Mouse (Mus musculus) spleen, adult 2 months (tissue): ENCODE results near the gene Lrrc9. TPM values are rescaled to one million over a fixed set of nuclear protein-coding genes. Genes with fewer than 3 reads are reported as not detected.

Experiments
- DNase-seq, 2 experiments: peaks; one replicate each; pipeline versions ENCODE4 v3.0.0 to v3.0.0-alpha.2; 2012 to 2021; ENCODE audit warnings: low spot score in 2 of 2, low read depth in 1 of 2
- H3K27ac ChIP-seq: fragments of 200-500 bp; 2 replicates; pipeline ENCODE4 v1.5.1; 2012; ENCODE audit warnings: low read length, inconsistent platforms; ENCODE audit not compliant: insufficient read depth
- H3K27me3 ChIP-seq: fragments of 200-500 bp; 2 replicates; pipeline ENCODE4 v1.6.1; 2012; ENCODE audit warnings: mild to moderate bottlenecking, moderate library complexity, low read length, inconsistent platforms; ENCODE audit not compliant: control insufficient read depth, insufficient read depth
- H3K36me3 ChIP-seq: fragments of 200-500 bp; 2 replicates; pipeline ENCODE4 v1.6.1; 2012; ENCODE audit warnings: mild to moderate bottlenecking, low read length, inconsistent platforms; ENCODE audit not compliant: control insufficient read depth, insufficient read depth
- H3K4me1 ChIP-seq: fragments of 200-500 bp; 2 replicates; pipeline ENCODE4 v1.6.1; 2011; ENCODE audit warnings: inconsistent platforms; ENCODE audit not compliant: control insufficient read depth, insufficient read depth, insufficient read length
- H3K4me3 ChIP-seq: fragments of 200-500 bp; 2 replicates; pipeline ENCODE4 v1.5.1; 2011; ENCODE audit warnings: mild to moderate bottlenecking, inconsistent platforms; ENCODE audit not compliant: insufficient read depth, insufficient read length; ENCODE audit errors: extremely low read depth
- CTCF ChIP-seq: fragments of 200-500 bp; IDR thresholded peaks from 2 replicates; pipeline ENCODE4 v1.5.1; 2011; ENCODE audit warnings: mild to moderate bottlenecking, inconsistent platforms; ENCODE audit not compliant: insufficient read depth, insufficient read length, insufficient replicate concordance; ENCODE audit errors: extremely low read depth
- POLR2A ChIP-seq: fragments of 200-500 bp; IDR thresholded peaks from 2 replicates; pipeline ENCODE4 v1.6.1; 2011; ENCODE audit warnings: low read depth, low read length, inconsistent platforms
- WGBS: fragments of 180-500 bp; shearing (Covaris S2); methylation state at CpG from one replicate; pipeline ENCODE4 v1.1.7; 2018; 5-methylcytosine and 5-hydroxymethylcytosine counted together
- polyA plus RNA-seq: library from polyadenylated mRNA; depleted of rRNA; stranded (reverse); fragments of >200 nt; gene quantifications from 2 replicates; pipeline ENCODE4 v1.2.3, GENCODE M21; 2012

Lrrc9 gene
- polyA plus RNA-seq, 1 experiment: not detected

GRCm38 (mm10) chr12:72417762-72418161, 23.9 kb upstream of the Lrrc9 start:
- no peaks in the 10 kb centered on the region for H3K36me3 ChIP-seq
- TF ChIP-seq POLR2A (no peak), CTCF (peak; percentile 21; the same call in 1 of the 2 replicates)
- no peak for DNase-seq
- no peak overlapping the region for H3K27ac ChIP-seq
- no peaks in the 10 kb centered on the region for H3K4me1 ChIP-seq
- 42% methylated on average over 3 of the region's 3 CpGs for WGBS
- H3K27me3 ChIP-seq: no peaks in the 10 kb centered on the region
- no peak overlapping the region for H3K4me3 ChIP-seq

- Histone ChIP-seq H3K36me3 (no peaks in the 10 kb centered on the region), H3K27ac (no peak overlapping the region), H3K4me1 (no peaks in the 10 kb centered on the region), H3K4me3 (no peak overlapping the region), H3K27me3 (no peaks in the 10 kb centered on the region)
- TF ChIP-seq POLR2A (no peak), CTCF (no peak)
- DNase-seq: no peak
- WGBS: 47% methylated on average over 4 of the region's 4 CpGs
Measured at GRCm38 (mm10) chr12:72422681-72423080, 19.0 kb upstream of the Lrrc9 start.

- no peaks in the 10 kb centered on the region for H3K4me1 ChIP-seq
- 15% methylated on average over 11 of the region's 11 CpGs for WGBS
- H3K27ac ChIP-seq: no peak overlapping the region
- H3K36me3 ChIP-seq: no peaks in the 10 kb centered on the region
- TF ChIP-seq POLR2A (no peak), CTCF (peak; percentile 65; the same call in 1 of the 2 replicates)
- peak; percentile 21 to 45 for DNase-seq
- H3K27me3 ChIP-seq: no peaks in the 10 kb centered on the region
- H3K4me3 ChIP-seq: no peak overlapping the region
Measured at GRCm38 (mm10) chr12:72427722-72428126, 13.9 kb upstream of the Lrrc9 start.

- no peak for DNase-seq
- TF ChIP-seq CTCF (no peak), POLR2A (no peak)
- no peaks in the 10 kb centered on the region for H3K27me3 ChIP-seq
- no peaks in the 10 kb centered on the region for H3K36me3 ChIP-seq
- 88% methylated on average over 4 of the region's 4 CpGs for WGBS
- no peaks in the 10 kb centered on the region for H3K4me1 ChIP-seq
- H3K4me3 ChIP-seq: no peak overlapping the region
- no peak overlapping the region for H3K27ac ChIP-seq
Measured at GRCm38 (mm10) chr12:72432209-72432608, 9.5 kb upstream of the Lrrc9 start.

GRCm38 (mm10) chr12:72433241-72433865, 8.3 kb upstream of the Lrrc9 start:
- no peak for DNase-seq
- no peaks in the 10 kb centered on the region for H3K36me3 ChIP-seq
- no peaks in the 10 kb centered on the region for H3K27me3 ChIP-seq
- H3K4me3 ChIP-seq: no peak overlapping the region
- H3K4me1 ChIP-seq: no peaks in the 10 kb centered on the region
- no peak overlapping the region for H3K27ac ChIP-seq
- 72% methylated on average over 9 of the region's 9 CpGs for WGBS
- no peak for TF ChIP-seq POLR2A
- no peak for TF ChIP-seq CTCF

GRCm38 (mm10) chr12:72437676-72438341, 3.9 kb upstream of the Lrrc9 start:
- no peak for DNase-seq
- H3K36me3 ChIP-seq: no peaks in the 10 kb centered on the region
- H3K27ac ChIP-seq: no peak overlapping the region
- H3K27me3 ChIP-seq: peaks cover 2% of the 10 kb centered on the region; the same call in 1 of the 2 replicates
- TF ChIP-seq CTCF (no peak), POLR2A (no peak)
- H3K4me1 ChIP-seq: peaks cover 3% of the 10 kb centered on the region; the same call in 1 of the 2 replicates
- no peak overlapping the region for H3K4me3 ChIP-seq
- 88% methylated on average over 10 of the region's 10 CpGs for WGBS

GRCm38 (mm10) chr12:72438961-72439480, 2.6 kb upstream of the Lrrc9 start:
- no peaks in the 10 kb centered on the region for H3K36me3 ChIP-seq
- DNase-seq: no peak
- H3K4me1 ChIP-seq: peaks cover 3% of the 10 kb centered on the region; the same call in 1 of the 2 replicates
- TF ChIP-seq POLR2A: no peak
- no peak for TF ChIP-seq CTCF
- no peak overlapping the region for H3K4me3 ChIP-seq
- WGBS: 84% methylated on average over 6 of the region's 6 CpGs
- H3K27me3 ChIP-seq: peaks cover 2% of the 10 kb centered on the region; the same call in 1 of the 2 replicates
- H3K27ac ChIP-seq: no peak overlapping the region
